Mouse (Mus musculus) liver, embryonic 12.5 days (tissue): ENCODE measurements around the gene Klf1. TPM values are rescaled to one million over a fixed set of nuclear protein-coding genes. Genes with fewer than 3 reads are reported as not detected.

Experiments used
- ATAC-seq: fragments of 200-750 bp; cut with Nextera tagmentation; 2 replicates; pipeline ENCODE4 v1.8.0; 2017; ENCODE audit warnings: moderate number of reproducible peaks, mild to moderate bottlenecking, moderate library complexity
- H3K27ac ChIP-seq: fragments of 300-500 bp; sonication (generic); 2 replicates; pipeline ENCODE4 v1.5.1; 2016; ENCODE audit warnings: mild to moderate bottlenecking
- H3K27me3 ChIP-seq: fragments of 300-500 bp; sonication (generic); replicated peaks from 2 replicates; pipeline ENCODE4 v1.6.1; 2016; ENCODE audit warnings: mild to moderate bottlenecking, moderate library complexity
- H3K36me3 ChIP-seq: fragments of 300-500 bp; sonication (generic); 2 replicates; pipeline ENCODE4 v1.6.1; 2016; ENCODE audit warnings: mild to moderate bottlenecking, moderate library complexity
- H3K4me1 ChIP-seq: fragments of 300-500 bp; sonication (generic); 2 replicates; pipeline ENCODE4 v1.6.1; 2016
- H3K4me2 ChIP-seq: fragments of 300-500 bp; sonication (generic); 2 replicates; pipeline ENCODE4 v1.6.1; 2016; ENCODE audit warnings: mild to moderate bottlenecking, moderate library complexity
- H3K4me3 ChIP-seq: fragments of 300-500 bp; sonication (generic); 2 replicates; pipeline ENCODE4 v1.5.1; 2016; ENCODE audit warnings: mild to moderate bottlenecking, moderate library complexity
- H3K9ac ChIP-seq: fragments of 300-500 bp; sonication (generic); 2 replicates; pipeline ENCODE4 v1.6.1; 2016; ENCODE audit warnings: mild to moderate bottlenecking, moderate library complexity
- H3K9me3 ChIP-seq: fragments of 300-500 bp; sonication (generic); replicated peaks from 2 replicates; pipeline ENCODE4 v1.6.1; 2016; ENCODE audit warnings: mild to moderate bottlenecking, moderate library complexity
- WGBS: fragments of 180-500 bp; shearing (Covaris S2); methylation state at CpG from one replicate; pipeline ENCODE4 v1.1.7; 2016; ENCODE audit not compliant: insufficient replicate concordance; 5-methylcytosine and 5-hydroxymethylcytosine counted together
- polyA plus RNA-seq: library from polyadenylated mRNA; unstranded; fragments of >200 nt; fragmentation: Nextera tagmentation; extraction: Ambion mirVana; gene quantifications from 2 replicates; pipeline ENCODE4 v1.2.1, GENCODE M21; 2016

Gene Klf1
- polyA plus RNA-seq, 1 experiment from 2014 or later: 552 TPM

- WGBS: 79% methylated on average over 15 of the region's 15 CpGs
- H3K4me2 ChIP-seq: no peak overlapping the region
- no peak overlapping the region for H3K27ac ChIP-seq
- no peaks in the 10 kb centered on the region for H3K9me3 ChIP-seq
- ATAC-seq: no peak
- H3K36me3 ChIP-seq: no peaks in the 10 kb centered on the region
- no peak overlapping the region for H3K4me3 ChIP-seq
- no peak overlapping the region for H3K9ac ChIP-seq
- H3K27me3 ChIP-seq: peaks cover 69% of the 10 kb centered on the region
- H3K4me1 ChIP-seq: peaks cover 4% of the 10 kb centered on the region
Observed at GRCm38 (mm10) chr8:84918646-84919045, 16.9 kb downstream of the Klf1 start.

GRCm38 (mm10) chr8:84921596-84921995 lies 19.9 kb downstream of the Klf1 start:
- ATAC-seq: no peak
- H3K27me3 ChIP-seq: peaks cover 76% of the 10 kb centered on the region

GRCm38 (mm10) chr8:84925557-84925956 lies 23.8 kb downstream of the Klf1 start:
- no peak overlapping the region for H3K4me3 ChIP-seq
- WGBS: 41% methylated on average over 7 of the region's 7 CpGs
- no peaks in the 10 kb centered on the region for H3K9me3 ChIP-seq
- no peak overlapping the region for H3K27ac ChIP-seq
- H3K27me3 ChIP-seq: peaks cover 75% of the 10 kb centered on the region
- ATAC-seq: no peak
- no peak overlapping the region for H3K4me2 ChIP-seq
- no peaks in the 10 kb centered on the region for H3K36me3 ChIP-seq
- H3K9ac ChIP-seq: no peak overlapping the region
- H3K4me1 ChIP-seq: peaks cover 8% of the 10 kb centered on the region

More at GRCm38 (mm10) chr8:84921596-84921995, 19.9 kb downstream of the Klf1 start:
- H3K4me3 ChIP-seq: no peak overlapping the region
- H3K4me2 ChIP-seq: no peak overlapping the region
- H3K36me3 ChIP-seq: no peaks in the 10 kb centered on the region
- H3K9me3 ChIP-seq: no peaks in the 10 kb centered on the region
- no peaks in the 10 kb centered on the region; the same call in 1 of the 2 replicates for H3K4me1 ChIP-seq
- WGBS: 61% methylated on average over 2 of the region's 2 CpGs
- H3K9ac ChIP-seq: no peak overlapping the region
- no peak overlapping the region for H3K27ac ChIP-seq

GRCm38 (mm10) chr8:84927513-84927912 lies 25.8 kb downstream of the Klf1 start:
- H3K9ac ChIP-seq: no peak overlapping the region
- no peak for ATAC-seq
- peaks cover 8% of the 10 kb centered on the region for H3K4me1 ChIP-seq
- peaks cover 88% of the 10 kb centered on the region for H3K27me3 ChIP-seq
- 56% methylated on average over 1 of the region's 1 CpGs for WGBS
- H3K4me2 ChIP-seq: no peak overlapping the region
- no peaks in the 10 kb centered on the region for H3K36me3 ChIP-seq
- no peak overlapping the region for H3K4me3 ChIP-seq
- H3K9me3 ChIP-seq: no peaks in the 10 kb centered on the region
- no peak overlapping the region for H3K27ac ChIP-seq

GRCm38 (mm10) chr8:84928456-84929306 lies 27.0 kb downstream of the Klf1 start:
- peak; percentile 53; the same call in 1 of the 2 replicates for ATAC-seq
- H3K4me1 ChIP-seq: peaks cover 8% of the 10 kb centered on the region
- H3K36me3 ChIP-seq: no peaks in the 10 kb centered on the region
- H3K4me3 ChIP-seq: peak overlapping the region; percentile 10; the same call in 1 of the 2 replicates
- H3K9me3 ChIP-seq: no peaks in the 10 kb centered on the region
- no peak overlapping the region for H3K27ac ChIP-seq
- 7% methylated on average over 46 of the region's 52 CpGs for WGBS
- H3K4me2 ChIP-seq: peak overlapping the region; percentile 54
- H3K9ac ChIP-seq: no peak overlapping the region
- peaks cover 92% of the 10 kb centered on the region for H3K27me3 ChIP-seq

- no peaks in the 10 kb centered on the region for H3K9me3 ChIP-seq
- no peaks in the 10 kb centered on the region for H3K36me3 ChIP-seq
- no peak overlapping the region for H3K4me3 ChIP-seq
- no peak for ATAC-seq
- WGBS: 72% methylated on average over 13 of the region's 13 CpGs
- H3K27ac ChIP-seq: no peak overlapping the region
- H3K4me1 ChIP-seq: peaks cover 23% of the 10 kb centered on the region
- no peak overlapping the region for H3K9ac ChIP-seq
- peaks cover 95% of the 10 kb centered on the region for H3K27me3 ChIP-seq
- no peak overlapping the region for H3K4me2 ChIP-seq
Observed at GRCm38 (mm10) chr8:84930582-84930981, 28.9 kb downstream of the Klf1 start.

- no peak overlapping the region for H3K9ac ChIP-seq
- no peak for ATAC-seq
- 69% methylated on average over 16 of the region's 16 CpGs for WGBS
- no peak overlapping the region for H3K4me2 ChIP-seq
- H3K36me3 ChIP-seq: no peaks in the 10 kb centered on the region
- H3K4me1 ChIP-seq: peaks cover 41% of the 10 kb centered on the region
- H3K27me3 ChIP-seq: peaks cover 99% of the 10 kb centered on the region
- H3K27ac ChIP-seq: no peak overlapping the region
- no peak overlapping the region for H3K4me3 ChIP-seq
- H3K9me3 ChIP-seq: no peaks in the 10 kb centered on the region
Observed at GRCm38 (mm10) chr8:84933767-84934559, 32.2 kb downstream of the Klf1 start.

- ATAC-seq: no peak
- no peak overlapping the region for H3K27ac ChIP-seq
- 5% methylated on average over 15 of the region's 15 CpGs for WGBS
- H3K9me3 ChIP-seq: no peaks in the 10 kb centered on the region
- H3K4me2 ChIP-seq: 0 out of 2 replicates have a peak overlapping the region, but pooled peaks have one; percentile 0
- no peak overlapping the region for H3K4me3 ChIP-seq
- H3K27me3 ChIP-seq: peaks cover 99% of the 10 kb centered on the region
- no peaks in the 10 kb centered on the region for H3K36me3 ChIP-seq
- no peak overlapping the region for H3K9ac ChIP-seq
- peaks cover 38% of the 10 kb centered on the region for H3K4me1 ChIP-seq
Observed at GRCm38 (mm10) chr8:84934860-84935259, 33.1 kb downstream of the Klf1 start.

- no peaks in the 10 kb centered on the region for H3K9me3 ChIP-seq
- H3K36me3 ChIP-seq: no peaks in the 10 kb centered on the region
- peaks cover 38% of the 10 kb centered on the region for H3K4me1 ChIP-seq
- H3K4me3 ChIP-seq: no peak overlapping the region
- peaks cover 99% of the 10 kb centered on the region for H3K27me3 ChIP-seq
- no peak overlapping the region for H3K4me2 ChIP-seq
- H3K9ac ChIP-seq: no peak overlapping the region
- 4% methylated on average over 14 of the region's 14 CpGs for WGBS
- no peak overlapping the region for H3K27ac ChIP-seq
- ATAC-seq: no peak
Observed at GRCm38 (mm10) chr8:84935489-84935888, 33.8 kb downstream of the Klf1 start.

GRCm38 (mm10) chr8:84936041-84936961 lies 34.6 kb downstream of the Klf1 start:
- Histone ChIP-seq H3K4me1 (peaks cover 38% of the 10 kb centered on the region), H3K27ac (no peak overlapping the region), H3K27me3 (peaks cover 99% of the 10 kb centered on the region), H3K4me2 (peak overlapping the region; percentile 82), H3K36me3 (no peaks in the 10 kb centered on the region), H3K9me3 (no peaks in the 10 kb centered on the region), H3K4me3 (peak overlapping the region; percentile 55), H3K9ac (no peak overlapping the region)
- ATAC-seq: peak; percentile 12; the same call in 1 of the 2 replicates
- WGBS: 21% methylated on average over 23 of the region's 23 CpGs

- peak within 1 kb of the TSS; percentile 55 for H3K4me3 ChIP-seq
- no peak within 1 kb of the TSS for H3K27ac ChIP-seq
- peak; percentile 73 for ATAC-seq
- 4% methylated on average over 50 of the region's 50 CpGs for WGBS
- no peaks in the 10 kb centered on the region for H3K36me3 ChIP-seq
- 0 out of 2 replicates have a peak within 1 kb of the TSS, but pooled peaks have one; percentile 32 for H3K9ac ChIP-seq
- no peaks in the 10 kb centered on the region for H3K9me3 ChIP-seq
- H3K4me2 ChIP-seq: peak within 1 kb of the TSS; percentile 82
- peaks cover 99% of the 10 kb centered on the region for H3K27me3 ChIP-seq
- peaks cover 38% of the 10 kb centered on the region for H3K4me1 ChIP-seq
Observed at GRCm38 (mm10) chr8:84936962-84937546, 35.3 kb downstream of the Klf1 start, which contains the start of gene Mast1. Gene Mast1 (minus strand): TSS chr8:84937359.
